Mouse (Mus musculus): Measurements from ENCODE around the gene Vmn2r117. TPM values are rescaled to one million over a fixed set of nuclear protein-coding genes. Genes with fewer than 3 reads are reported as not detected.
"Not testable (repeated sequence)": the region's sequence is repeated elsewhere in the genome, so short reads cannot be mapped to it uniquely, and the experiment has no call there.

The Vmn2r117 gene
- total RNA-seq (2014; rRNA removed; ENCODE audit: low replicate concordance) (not detected in 2 replicates), polyA plus RNA-seq (2015; fragmentation: Nextera tagmentation; extraction: Ambion mirVana) (not detected in 2 replicates)

DNA sequence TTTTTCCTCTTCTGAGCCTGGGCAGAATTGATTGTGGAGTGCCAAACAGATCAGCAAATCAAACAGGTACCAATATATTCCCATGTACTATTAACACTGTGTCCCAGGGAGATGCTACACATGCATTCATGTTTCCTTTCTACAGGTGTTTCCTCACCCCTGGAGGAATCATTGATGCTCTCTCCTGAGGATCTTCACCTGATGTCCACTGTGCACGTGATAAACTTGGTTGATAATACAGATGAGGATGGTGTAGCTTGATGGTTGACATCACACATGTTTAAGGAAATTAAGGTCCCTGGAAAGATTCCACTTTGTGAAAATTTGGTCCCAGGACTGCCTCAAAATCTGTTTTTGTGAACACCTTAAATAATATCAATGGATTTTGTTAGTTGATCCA lies at the start of gene Vmn2r117:
Vmn2r117 (minus strand) TSS at position 101 of the 400 bp plus-strand sequence.
- H3K4me2 ChIP-seq (ENCODE audit: low read depth, low read length), result not testable (repeated sequence)
- WGBS, result 32% methylated on average over 1 of the region's 1 CpGs

DNA sequence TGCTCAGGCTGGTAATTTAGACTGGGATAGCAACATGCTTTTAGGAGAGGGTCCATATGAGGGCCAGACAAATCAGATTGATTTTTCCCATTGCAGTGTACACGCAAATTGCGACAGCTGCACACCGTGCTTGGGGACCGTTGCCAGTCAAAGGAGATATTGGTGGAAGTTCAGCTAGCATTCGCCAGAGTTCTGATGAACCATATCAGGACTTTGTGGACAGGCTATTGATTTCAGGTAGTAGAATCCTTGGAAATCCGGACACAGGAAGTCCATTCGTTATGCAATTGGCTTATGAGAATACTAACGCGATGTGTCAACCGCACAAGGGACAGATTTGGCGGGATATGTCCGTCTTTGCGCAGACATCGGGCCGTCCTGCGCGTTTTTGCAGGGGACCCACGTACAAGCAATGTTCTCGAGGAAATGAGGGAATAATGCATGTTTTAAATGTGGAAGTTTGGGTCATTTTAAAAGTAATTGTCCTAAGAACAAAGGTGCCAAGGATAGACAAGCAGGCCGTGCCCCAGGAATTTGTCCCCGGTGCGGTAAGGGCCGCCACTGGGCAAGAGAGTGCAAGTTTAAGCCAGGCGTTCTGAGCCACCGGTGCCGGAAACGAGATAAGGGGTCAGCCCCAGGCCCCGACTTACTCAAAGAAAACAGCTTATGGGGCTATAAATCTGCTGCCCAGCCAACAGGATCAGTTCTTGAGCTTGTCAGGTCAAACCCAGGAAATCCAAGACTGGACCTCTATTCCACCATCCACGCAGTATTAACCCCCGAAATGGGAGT lies 43.6 kb upstream of the Vmn2r117 start:
- not testable (repeated sequence) for H3K4me2 ChIP-seq (ENCODE audit: low read depth, low read length); ATAC-seq (ENCODE audit: insufficient read depth, low read depth)
- WGBS, result 57% methylated on average over 30 of the region's 30 CpGs

More for the DNA sequence above, at the start of gene Vmn2r117:
- not testable (repeated sequence) for DNase-seq (ENCODE audit: low spot score); H3K4me3 ChIP-seq (ENCODE audit: low read depth, low read length); ATAC-seq (ENCODE audit: insufficient read depth, low read depth); H3K9ac ChIP-seq (replicated peaks; ENCODE audit: low read depth, low read length); H3K27me3 ChIP-seq (ENCODE audit: control insufficient read depth, insufficient read depth, low read length); H3K36me3 ChIP-seq (replicated peaks; ENCODE audit: control insufficient read depth, insufficient read depth, low read length); H3K9me3 ChIP-seq (replicated peaks; ENCODE audit: control insufficient read depth, low read length); H3K27ac ChIP-seq (ENCODE audit: low read depth); H3K4me1 ChIP-seq (ENCODE audit: control insufficient read depth, insufficient read depth)

DNA sequence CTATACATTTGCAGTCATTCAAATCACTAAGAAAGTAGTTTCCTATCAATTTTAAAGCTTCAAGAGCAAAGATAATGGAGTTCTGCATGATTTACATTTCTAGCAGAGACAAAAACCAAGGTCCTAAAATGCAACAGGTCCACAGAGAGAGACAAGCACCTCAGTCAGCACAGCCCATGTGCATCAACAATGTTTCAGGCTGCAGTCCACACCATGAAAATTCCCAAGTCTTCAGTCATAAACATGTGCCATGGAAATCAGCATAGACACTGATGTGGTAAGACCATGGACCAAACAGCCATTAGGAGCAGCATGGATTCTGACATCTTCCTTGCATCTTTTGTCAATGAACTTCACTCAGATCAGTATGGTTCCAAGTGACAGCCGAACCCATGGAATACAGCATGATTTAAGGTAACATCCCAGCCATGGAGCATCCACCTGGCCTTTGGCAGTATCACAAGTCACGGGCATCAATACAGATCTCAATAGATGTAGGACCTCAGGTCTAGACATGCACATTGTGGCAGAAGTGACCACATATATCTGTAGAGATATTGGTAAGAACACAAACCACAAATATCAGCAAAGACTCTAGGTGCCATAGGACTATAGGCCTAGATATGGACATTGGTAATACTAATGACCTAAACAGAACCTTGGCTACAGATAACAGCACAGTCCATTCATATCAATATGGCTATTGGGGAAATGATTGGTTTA lies 39.4 kb upstream of the Vmn2r117 start:
- Histone ChIP-seq H3K36me3 (replicated peaks; ENCODE audit: control insufficient read depth, insufficient read depth, low read length) (no peaks in the 10 kb centered on the region), H3K4me2 (ENCODE audit: low read depth, low read length) (no peak overlapping the region), H3K4me3 (ENCODE audit: low read depth, low read length) (no peak overlapping the region), H3K9me3 (replicated peaks; ENCODE audit: control insufficient read depth, low read length) (no peaks in the 10 kb centered on the region), H3K27me3 (ENCODE audit: control insufficient read depth, insufficient read depth, low read length) (no peaks in the 10 kb centered on the region), H3K27ac (ENCODE audit: low read depth) (no peak overlapping the region), H3K9ac (replicated peaks; ENCODE audit: low read depth, low read length) (no peak overlapping the region), H3K4me1 (ENCODE audit: control insufficient read depth, insufficient read depth) (no peaks in the 10 kb centered on the region)
- DNase-seq (ENCODE audit: low spot score) (no peak), ATAC-seq (ENCODE audit: insufficient read depth, low read depth) (peak; percentile 27; the same call in 1 of the 2 replicates)
- whole genome bisulfite sequencing, result 51% methylated on average over 2 of the region's 2 CpGs
- no peak for TF ChIP-seq EP300 (IDR thresholded peaks at IDR 0.05; ENCODE audit: low read depth)
- TF ChIP-seq CTCF (IDR thresholded peaks at IDR 0.05; ENCODE audit: low read depth), result no peak

More for the DNA sequence above, 43.6 kb upstream of the Vmn2r117 start:
- not testable (repeated sequence) for DNase-seq (ENCODE audit: low spot score); H3K4me1 ChIP-seq (ENCODE audit: control insufficient read depth, insufficient read depth); H3K27ac ChIP-seq (ENCODE audit: low read depth); H3K4me3 ChIP-seq (ENCODE audit: low read depth, low read length); H3K36me3 ChIP-seq (replicated peaks; ENCODE audit: control insufficient read depth, insufficient read depth, low read length); H3K9me3 ChIP-seq (replicated peaks; ENCODE audit: control insufficient read depth, low read length); H3K9ac ChIP-seq (replicated peaks; ENCODE audit: low read depth, low read length); H3K27me3 ChIP-seq (ENCODE audit: control insufficient read depth, insufficient read depth, low read length)

- Histone ChIP-seq H3K27me3 (ENCODE audit: control insufficient read depth, insufficient read depth, low read length) (no peaks in the 10 kb centered on the region), H3K9me3 (replicated peaks; ENCODE audit: control insufficient read depth, low read length) (peaks cover 7% of the 10 kb centered on the region), H3K4me3 (ENCODE audit: low read depth, low read length) (no peak overlapping the region), H3K4me1 (ENCODE audit: control insufficient read depth, insufficient read depth) (no peaks in the 10 kb centered on the region), H3K9ac (replicated peaks; ENCODE audit: low read depth, low read length) (no peak overlapping the region), H3K4me2 (ENCODE audit: low read depth, low read length) (no peak overlapping the region), H3K27ac (ENCODE audit: low read depth) (no peak overlapping the region), H3K36me3 (replicated peaks; ENCODE audit: control insufficient read depth, insufficient read depth, low read length) (no peaks in the 10 kb centered on the region)
- TF ChIP-seq EP300 (IDR thresholded peaks at IDR 0.05; ENCODE audit: low read depth) (no peak), CTCF (IDR thresholded peaks at IDR 0.05; ENCODE audit: low read depth) (no peak)
- WGBS, result 79% methylated on average over 6 of the region's 6 CpGs
- DNase-seq (ENCODE audit: low spot score) (no peak), ATAC-seq (ENCODE audit: insufficient read depth, low read depth) (no peak)
Measured at GRCm38 (mm10) chr17:23433150-23433679, 46.3 kb downstream of the Vmn2r117 start.

Other genes starting within 250 kb of the Vmn2r117 start
- gene Vmn2r114, start 167.2 kb downstream of the Vmn2r117 start, total RNA-seq (2014; rRNA removed; ENCODE audit: low replicate concordance), result not detected in 2 replicates
- gene Vmn2r114, start 167.2 kb downstream of the Vmn2r117 start, polyA plus RNA-seq (2015; fragmentation: Nextera tagmentation; extraction: Ambion mirVana), result not detected in 2 replicates
- gene Vmn2r115, start 136.0 kb downstream of the Vmn2r117 start, total RNA-seq (2014; rRNA removed; ENCODE audit: low replicate concordance), result not detected in 2 replicates
- not detected in 2 replicates for gene Vmn2r115, start 136.0 kb downstream of the Vmn2r117 start, polyA plus RNA-seq (2015; fragmentation: Nextera tagmentation; extraction: Ambion mirVana)
- gene Vmn2r116, start 95.1 kb downstream of the Vmn2r117 start, total RNA-seq (2014; rRNA removed; ENCODE audit: low replicate concordance), result not detected in 2 replicates
- gene Vmn2r116, start 95.1 kb downstream of the Vmn2r117 start, polyA plus RNA-seq (2015; fragmentation: Nextera tagmentation; extraction: Ambion mirVana), result not detected in 2 replicates
- gene Zfp213, start 84.5 kb upstream of the Vmn2r117 start, total RNA-seq (2014; rRNA removed; ENCODE audit: low replicate concordance), result 12.6 and 21.4 TPM in 2 replicates
- 9.6 and 9.8 TPM in 2 replicates for gene Zfp213, start 84.5 kb upstream of the Vmn2r117 start, polyA plus RNA-seq (2015; fragmentation: Nextera tagmentation; extraction: Ambion mirVana)
- 17.9 and 18.5 TPM in 2 replicates for gene Zfp13, start 119.8 kb upstream of the Vmn2r117 start, total RNA-seq (2014; rRNA removed; ENCODE audit: low replicate concordance)
- 5.3 and 6.4 TPM in 2 replicates for gene Zfp13, start 119.8 kb upstream of the Vmn2r117 start, polyA plus RNA-seq (2015; fragmentation: Nextera tagmentation; extraction: Ambion mirVana)
- not detected in 2 replicates for gene Zscan10, start 121.2 kb upstream of the Vmn2r117 start, total RNA-seq (2014; rRNA removed; ENCODE audit: low replicate concordance)
- gene Zscan10, start 121.2 kb upstream of the Vmn2r117 start, polyA plus RNA-seq (2015; fragmentation: Nextera tagmentation; extraction: Ambion mirVana), result not detected in 2 replicates
- 0.19 and 0.88 TPM in 2 replicates for gene Mmp25, start 165.6 kb upstream of the Vmn2r117 start, total RNA-seq (2014; rRNA removed; ENCODE audit: low replicate concordance)
- 0.15 and 0.25 TPM in 2 replicates for gene Mmp25, start 165.6 kb upstream of the Vmn2r117 start, polyA plus RNA-seq (2015; fragmentation: Nextera tagmentation; extraction: Ambion mirVana)
- not detected in 2 replicates for gene Bicdl2, start 180.8 kb upstream of the Vmn2r117 start, total RNA-seq (2014; rRNA removed; ENCODE audit: low replicate concordance)
- 0.05 and 0.10 TPM in 2 replicates for gene Bicdl2, start 180.8 kb upstream of the Vmn2r117 start, polyA plus RNA-seq (2015; fragmentation: Nextera tagmentation; extraction: Ambion mirVana)
- gene Hcfc1r1, start 193.9 kb upstream of the Vmn2r117 start, total RNA-seq (2014; rRNA removed; ENCODE audit: low replicate concordance), result 214 and 322 TPM in 2 replicates
- gene Hcfc1r1, start 193.9 kb upstream of the Vmn2r117 start, polyA plus RNA-seq (2015; fragmentation: Nextera tagmentation; extraction: Ambion mirVana), result 328 and 348 TPM in 2 replicates
- 22.4 and 35.2 TPM in 2 replicates for gene Thoc6, start 194.2 kb upstream of the Vmn2r117 start, total RNA-seq (2014; rRNA removed; ENCODE audit: low replicate concordance)
- gene Thoc6, start 194.2 kb upstream of the Vmn2r117 start, polyA plus RNA-seq (2015; fragmentation: Nextera tagmentation; extraction: Ambion mirVana), result 22.1 and 23.2 TPM in 2 replicates
- gene Tnfrsf12a, start 197.8 kb upstream of the Vmn2r117 start, total RNA-seq (2014; rRNA removed; ENCODE audit: low replicate concordance), result 275 and 286 TPM in 2 replicates
- gene Tnfrsf12a, start 197.8 kb upstream of the Vmn2r117 start, polyA plus RNA-seq (2015; fragmentation: Nextera tagmentation; extraction: Ambion mirVana), result 121 and 160 TPM in 2 replicates
- gene Cldn6, start 199.6 kb upstream of the Vmn2r117 start, total RNA-seq (2014; rRNA removed; ENCODE audit: low replicate concordance), result not detected in 2 replicates
- not detected in 2 replicates for gene Cldn6, start 199.6 kb upstream of the Vmn2r117 start, polyA plus RNA-seq (2015; fragmentation: Nextera tagmentation; extraction: Ambion mirVana)
- not detected in 2 replicates for gene Cldn9, start 204.3 kb upstream of the Vmn2r117 start, total RNA-seq (2014; rRNA removed; ENCODE audit: low replicate concordance)
- gene Cldn9, start 204.3 kb upstream of the Vmn2r117 start, polyA plus RNA-seq (2015; fragmentation: Nextera tagmentation; extraction: Ambion mirVana), result not detected in 2 replicates
- not detected in 2 replicates for gene 1520401A03Rik, start 243.1 kb upstream of the Vmn2r117 start, total RNA-seq (2014; rRNA removed; ENCODE audit: low replicate concordance)
- gene 1520401A03Rik, start 243.1 kb upstream of the Vmn2r117 start, polyA plus RNA-seq (2015; fragmentation: Nextera tagmentation; extraction: Ambion mirVana), result not detected in 2 replicates
- gene Pkmyt1, start 246.6 kb upstream of the Vmn2r117 start, total RNA-seq (2014; rRNA removed; ENCODE audit: low replicate concordance), result 18.2 and 21.7 TPM in 2 replicates
- 8.6 and 9.0 TPM in 2 replicates for gene Pkmyt1, start 246.6 kb upstream of the Vmn2r117 start, polyA plus RNA-seq (2015; fragmentation: Nextera tagmentation; extraction: Ambion mirVana)

Measured in heart, postnatal 0 days (tissue).